Mouse (Mus musculus): ENCODE results near the gene Bcl6. TPM values are rescaled to one million over a fixed set of nuclear protein-coding genes. Genes with fewer than 3 reads are reported as not detected.
A peak's percentile ranks its signal among the peaks of the same experiment; 100 is the strongest.

Bcl6 gene
- polyA plus RNA-seq (2012; ENCODE audit: insufficient read depth, insufficient read length, missing spikeins), result 20.3 and 66.4 TPM in 2 replicates

DNA sequence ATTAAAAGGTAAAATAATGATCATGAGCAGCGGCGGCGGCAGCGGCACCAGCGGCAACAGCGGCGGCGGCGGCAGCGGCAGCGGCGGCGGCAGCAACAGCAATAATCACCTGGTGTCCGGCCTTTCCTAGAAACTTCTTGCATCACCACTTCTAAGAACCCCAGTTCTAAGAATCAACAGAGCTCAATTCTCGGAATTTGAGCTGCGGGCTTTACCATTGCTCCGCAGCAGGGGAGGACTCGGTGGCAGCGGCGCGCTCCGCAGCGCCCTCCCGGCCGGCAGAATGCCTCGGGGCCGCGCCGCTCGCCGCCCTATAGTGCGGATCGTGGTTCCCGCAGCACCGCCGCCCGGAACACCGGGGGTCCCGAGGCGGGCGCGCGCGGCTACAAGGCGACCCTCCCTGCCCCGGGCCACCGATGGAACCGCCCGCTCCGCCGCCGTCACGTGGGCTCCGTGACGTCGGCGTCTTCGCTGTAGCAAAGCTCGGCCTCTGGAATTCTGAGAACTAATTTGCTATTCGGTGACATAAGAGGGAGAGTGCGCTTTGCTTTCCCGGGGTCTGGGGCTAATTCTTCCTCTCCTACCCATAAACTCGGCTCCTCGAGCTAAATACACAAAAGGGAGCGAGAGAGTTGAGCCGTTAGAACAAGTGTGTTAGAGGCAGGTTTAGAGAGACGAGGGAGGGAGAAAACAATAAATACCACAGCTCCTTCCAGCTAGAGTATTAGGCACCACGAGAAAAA is at the start of gene Bcl6, which contains the start of gene Gm37419:
Bcl6 (minus strand) TSS at position 387 of the 743 bp plus-strand sequence.
Gm37419 (plus strand) TSS at position 17 of the 743 bp plus-strand sequence.
- Histone ChIP-seq H3K4me1 (ENCODE audit: control insufficient read depth, insufficient read depth, insufficient read length, low read length) (peaks cover 5% of the 10 kb centered on the region; the same call in 1 of the 2 replicates), H3K4me3 (ENCODE audit: insufficient read depth, low read depth, low read length) (peak within 1 kb of the TSS; percentile 84), H3K27ac (replicated peaks; ENCODE audit: low read depth, low read length) (peak within 1 kb of the TSS; percentile 99)

- Histone ChIP-seq H3K27ac (replicated peaks; ENCODE audit: low read depth, low read length) (no peak overlapping the region), H3K4me1 (ENCODE audit: control insufficient read depth, insufficient read depth, insufficient read length, low read length) (no peaks in the 10 kb centered on the region; the same call in 1 of the 2 replicates), H3K4me3 (ENCODE audit: insufficient read depth, low read depth, low read length) (no peak overlapping the region)
Measured at GRCm38 (mm10) chr16:24036398-24036797, 47.7 kb upstream of the Bcl6 start.

DNA sequence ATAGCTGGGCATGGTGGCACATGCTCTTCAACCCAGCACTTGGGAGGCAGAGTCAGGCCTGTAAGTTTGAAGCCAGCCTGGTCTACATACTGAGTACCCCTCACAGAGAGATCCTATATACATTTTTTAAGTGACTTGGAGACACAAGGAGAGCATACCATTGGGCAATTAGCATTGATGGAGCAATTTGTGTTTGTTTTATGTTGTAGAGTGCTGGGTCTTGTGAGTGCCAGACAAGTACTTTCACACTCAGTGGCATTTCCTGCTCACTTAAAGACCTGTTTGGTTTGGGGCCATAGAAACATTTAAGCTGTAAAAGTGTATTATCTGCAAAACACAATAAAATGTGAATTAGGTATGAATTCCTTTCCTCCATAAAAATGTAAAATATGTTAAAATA is 47.1 kb upstream of the Bcl6 start:
- no peaks in the 10 kb centered on the region; the same call in 1 of the 2 replicates for H3K4me1 ChIP-seq (ENCODE audit: control insufficient read depth, insufficient read depth, insufficient read length, low read length)
- H3K4me3 ChIP-seq (ENCODE audit: insufficient read depth, low read depth, low read length), result no peak overlapping the region
- no peak overlapping the region for H3K27ac ChIP-seq (replicated peaks; ENCODE audit: low read depth, low read length)

GRCm38 (mm10) chr16:24034450-24034849 is 45.8 kb upstream of the Bcl6 start:
- H3K4me3 ChIP-seq (ENCODE audit: insufficient read depth, low read depth, low read length), result no peak overlapping the region
- H3K27ac ChIP-seq (replicated peaks; ENCODE audit: low read depth, low read length), result no peak overlapping the region
- no peaks in the 10 kb centered on the region; the same call in 1 of the 2 replicates for H3K4me1 ChIP-seq (ENCODE audit: control insufficient read depth, insufficient read depth, insufficient read length, low read length)

DNA sequence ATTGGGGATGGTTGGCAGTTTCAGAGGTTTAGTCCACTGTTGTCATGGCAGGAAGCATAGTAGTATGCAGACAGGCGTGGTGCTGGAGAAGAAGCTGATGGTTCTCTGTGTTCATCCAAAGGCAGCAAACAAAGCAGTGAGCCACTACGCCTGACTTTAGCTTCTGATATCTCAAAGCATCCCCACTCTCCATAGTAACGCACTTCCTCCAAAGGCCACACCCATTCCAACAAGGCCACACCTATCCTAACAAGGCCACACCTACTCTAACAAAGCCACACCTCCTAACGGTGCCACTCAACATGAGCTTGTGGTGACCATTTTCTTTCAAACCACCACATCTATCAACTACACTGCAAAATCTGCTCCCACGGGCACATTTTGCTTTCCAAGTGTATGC is 44.6 kb upstream of the Bcl6 start:
- Histone ChIP-seq H3K27ac (replicated peaks; ENCODE audit: low read depth, low read length) (no peak overlapping the region), H3K4me3 (ENCODE audit: insufficient read depth, low read depth, low read length) (no peak overlapping the region), H3K4me1 (ENCODE audit: control insufficient read depth, insufficient read depth, insufficient read length, low read length) (no peaks in the 10 kb centered on the region; the same call in 1 of the 2 replicates)

DNA sequence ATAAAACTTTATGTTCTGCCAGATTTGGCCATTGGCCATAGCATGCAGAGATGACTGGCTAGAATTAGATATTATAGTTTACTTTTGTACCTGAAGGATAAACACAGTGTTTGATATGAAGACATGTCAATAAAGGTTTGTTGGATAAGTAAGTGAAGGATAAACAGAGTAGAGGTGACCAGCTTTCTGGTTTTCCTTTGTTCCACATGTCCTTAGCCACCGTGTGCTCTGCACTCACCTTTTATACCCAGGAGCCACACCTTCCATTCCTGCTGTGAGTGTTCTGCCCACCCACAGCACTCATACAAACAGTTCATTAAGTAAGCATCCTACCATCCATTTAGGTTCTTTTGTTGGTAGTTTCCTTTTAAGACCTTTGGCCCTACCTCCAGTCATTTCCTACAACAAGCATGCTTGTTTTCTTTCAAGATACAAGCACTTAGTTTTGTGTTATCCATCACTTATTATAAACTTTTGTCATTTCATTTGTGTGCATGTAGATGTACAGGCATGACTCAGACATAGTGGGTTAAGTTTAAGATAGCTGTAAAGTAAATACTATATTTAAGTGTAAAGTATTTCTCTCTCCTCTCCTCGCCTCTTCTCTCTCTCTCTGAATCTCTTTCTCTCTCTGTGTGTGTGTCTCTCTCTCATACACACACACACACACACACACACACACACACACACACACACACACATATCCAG is 41.5 kb upstream of the Bcl6 start:
- no peak overlapping the region for H3K4me3 ChIP-seq (ENCODE audit: insufficient read depth, low read depth, low read length)
- H3K27ac ChIP-seq (replicated peaks; ENCODE audit: low read depth, low read length), result no peak overlapping the region
- H3K4me1 ChIP-seq (ENCODE audit: control insufficient read depth, insufficient read depth, insufficient read length, low read length), result no peaks in the 10 kb centered on the region; the same call in 1 of the 2 replicates

DNA sequence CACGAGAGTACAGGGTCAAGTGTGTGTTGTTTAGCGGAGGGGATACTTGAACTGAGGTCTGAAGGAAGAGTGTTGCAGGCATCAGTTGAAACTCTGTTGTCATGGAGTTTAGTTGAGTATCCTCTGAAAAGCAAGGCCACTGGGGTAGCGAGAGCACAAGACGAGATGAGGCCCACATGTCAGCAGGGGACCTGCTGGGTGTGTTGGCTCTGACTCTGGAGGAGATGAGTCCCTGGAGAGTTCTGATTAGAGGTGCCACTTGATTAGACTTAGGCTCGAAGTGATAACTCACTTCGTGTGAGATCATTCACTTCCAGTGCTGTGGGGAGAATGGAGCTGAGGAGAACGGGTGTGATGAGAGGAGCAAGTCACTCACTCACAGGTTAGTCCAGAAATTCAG is 36.8 kb upstream of the Bcl6 start:
- no peak overlapping the region for H3K4me3 ChIP-seq (ENCODE audit: insufficient read depth, low read depth, low read length)
- H3K4me1 ChIP-seq (ENCODE audit: control insufficient read depth, insufficient read depth, insufficient read length, low read length), result no peaks in the 10 kb centered on the region
- H3K27ac ChIP-seq (replicated peaks; ENCODE audit: low read depth, low read length), result no peak overlapping the region

GRCm38 (mm10) chr16:24022605-24023004 is 34.0 kb upstream of the Bcl6 start:
- no peaks in the 10 kb centered on the region for H3K4me1 ChIP-seq (ENCODE audit: control insufficient read depth, insufficient read depth, insufficient read length, low read length)
- no peak overlapping the region for H3K4me3 ChIP-seq (ENCODE audit: insufficient read depth, low read depth, low read length)
- H3K27ac ChIP-seq (replicated peaks; ENCODE audit: low read depth, low read length), result no peak overlapping the region

- Histone ChIP-seq H3K4me3 (ENCODE audit: insufficient read depth, low read depth, low read length) (no peak overlapping the region), H3K4me1 (ENCODE audit: control insufficient read depth, insufficient read depth, insufficient read length, low read length) (no peaks in the 10 kb centered on the region), H3K27ac (replicated peaks; ENCODE audit: low read depth, low read length) (no peak overlapping the region)
Measured at GRCm38 (mm10) chr16:24021722-24022121, 33.1 kb upstream of the Bcl6 start.

- Histone ChIP-seq H3K4me3 (ENCODE audit: insufficient read depth, low read depth, low read length) (no peak overlapping the region), H3K4me1 (ENCODE audit: control insufficient read depth, insufficient read depth, insufficient read length, low read length) (no peaks in the 10 kb centered on the region)
Measured at GRCm38 (mm10) chr16:24016742-24017141, 28.1 kb upstream of the Bcl6 start.

GRCm38 (mm10) chr16:24016273-24016672 is 27.6 kb upstream of the Bcl6 start:
- Histone ChIP-seq H3K27ac (replicated peaks; ENCODE audit: low read depth, low read length) (no peak overlapping the region), H3K4me1 (ENCODE audit: control insufficient read depth, insufficient read depth, insufficient read length, low read length) (no peaks in the 10 kb centered on the region), H3K4me3 (ENCODE audit: insufficient read depth, low read depth, low read length) (no peak overlapping the region)

More at GRCm38 (mm10) chr16:24016742-24017141, 28.1 kb upstream of the Bcl6 start:
- H3K27ac ChIP-seq (replicated peaks; ENCODE audit: low read depth, low read length), result no peak overlapping the region

- Histone ChIP-seq H3K4me1 (ENCODE audit: control insufficient read depth, insufficient read depth, insufficient read length, low read length) (no peaks in the 10 kb centered on the region), H3K27ac (replicated peaks; ENCODE audit: low read depth, low read length) (no peak overlapping the region), H3K4me3 (ENCODE audit: insufficient read depth, low read depth, low read length) (no peak overlapping the region)
Measured at GRCm38 (mm10) chr16:24014378-24014777, 25.7 kb upstream of the Bcl6 start.

DNA sequence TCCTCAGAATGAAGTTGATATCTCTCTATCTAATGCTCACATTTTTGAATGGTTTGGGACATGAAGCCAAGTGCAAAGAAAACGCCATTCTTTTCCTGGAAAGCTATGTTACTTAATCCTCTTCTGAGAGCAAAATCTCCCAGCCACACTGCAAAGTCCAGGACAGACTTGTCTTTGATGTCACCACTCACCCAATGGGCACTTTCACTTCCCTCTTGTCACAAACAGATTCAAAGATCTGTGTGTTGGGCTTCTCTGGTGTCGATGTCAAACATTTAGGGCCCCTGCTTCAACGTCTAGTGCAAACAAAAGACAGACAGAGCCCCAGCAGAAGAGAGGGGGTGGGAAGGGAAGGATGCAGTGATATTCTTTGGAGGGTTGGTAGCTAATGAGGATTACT is 23.4 kb upstream of the Bcl6 start:
- no peaks in the 10 kb centered on the region for H3K4me1 ChIP-seq (ENCODE audit: control insufficient read depth, insufficient read depth, insufficient read length, low read length)
- no peak overlapping the region for H3K4me3 ChIP-seq (ENCODE audit: insufficient read depth, low read depth, low read length)
- no peak overlapping the region for H3K27ac ChIP-seq (replicated peaks; ENCODE audit: low read depth, low read length)

DNA sequence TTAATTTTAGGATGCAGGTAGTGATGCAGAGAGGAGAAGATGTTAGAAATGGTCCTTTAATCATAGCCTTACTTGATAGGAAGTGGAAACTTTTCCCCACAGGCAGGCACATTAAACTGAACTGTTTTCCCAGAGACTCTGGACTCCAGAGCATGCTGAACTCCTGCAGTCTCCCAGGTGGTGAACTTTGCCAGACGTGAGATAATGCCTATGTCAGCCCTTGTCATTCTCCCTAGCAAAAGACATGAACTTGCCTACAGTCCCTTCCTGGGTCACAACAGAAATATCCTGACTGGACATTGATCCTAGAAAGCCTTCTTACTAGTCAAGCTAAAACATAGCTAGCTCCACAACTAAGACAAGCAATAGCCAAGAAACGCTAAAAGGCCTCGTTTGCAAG is 22.7 kb upstream of the Bcl6 start:
- H3K4me1 ChIP-seq (ENCODE audit: control insufficient read depth, insufficient read depth, insufficient read length, low read length), result no peaks in the 10 kb centered on the region
- no peak overlapping the region for H3K27ac ChIP-seq (replicated peaks; ENCODE audit: low read depth, low read length)
- no peak overlapping the region for H3K4me3 ChIP-seq (ENCODE audit: insufficient read depth, low read depth, low read length)

DNA sequence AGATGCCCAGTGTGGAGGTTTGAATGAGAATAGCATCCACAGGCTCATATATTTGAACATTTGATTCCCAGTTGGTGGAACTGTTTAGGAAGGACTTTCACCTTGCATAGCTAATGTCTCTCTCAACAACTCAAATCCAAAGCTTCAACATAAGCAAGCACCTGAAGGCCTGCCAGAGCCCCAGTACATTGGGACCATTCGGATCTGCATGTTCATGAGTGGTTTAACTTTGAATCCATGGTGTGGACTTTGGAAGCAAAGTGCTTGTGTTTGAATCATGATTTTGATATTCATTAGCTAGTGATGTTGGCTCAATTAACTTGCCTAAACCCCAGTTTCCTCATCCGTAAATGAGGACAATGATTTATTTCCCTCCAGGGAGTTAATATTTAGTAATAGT is 21.2 kb upstream of the Bcl6 start:
- Histone ChIP-seq H3K27ac (replicated peaks; ENCODE audit: low read depth, low read length) (no peak overlapping the region), H3K4me1 (ENCODE audit: control insufficient read depth, insufficient read depth, insufficient read length, low read length) (no peaks in the 10 kb centered on the region), H3K4me3 (ENCODE audit: insufficient read depth, low read depth, low read length) (no peak overlapping the region)
